Mouse (Mus musculus) cerebellum, postnatal 14 days (tissue): Measurements from ENCODE around the gene Nfyb.

ENCODE experiments used
- DNase-seq, 2 experiments: peaks; one replicate each; pipeline ENCODE4 v3.0.0; 2021; ENCODE audit warnings: mixed read lengths in 2 of 2

Gene Nfyb

DNA sequence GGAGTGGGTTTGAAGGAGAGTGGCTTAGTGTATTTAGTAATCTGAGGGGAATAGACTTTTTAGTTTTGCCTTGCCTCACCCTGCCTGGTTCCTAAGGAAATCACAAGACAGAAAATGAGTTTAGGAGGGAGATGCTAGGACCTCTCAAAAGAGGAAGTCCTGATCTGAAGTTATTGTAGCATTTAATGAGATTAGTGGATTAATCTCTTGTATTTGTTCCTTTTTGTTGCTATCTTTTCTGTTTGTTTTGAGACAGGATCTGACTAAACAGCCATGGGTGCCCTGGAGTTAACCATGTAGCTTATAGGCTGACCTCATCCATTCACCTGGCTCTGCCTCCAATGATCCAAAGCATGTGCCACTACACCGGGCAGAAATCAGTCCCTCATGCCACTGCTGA is 21.4 kb downstream of the Nfyb start:
- no peak for DNase-seq

DNA sequence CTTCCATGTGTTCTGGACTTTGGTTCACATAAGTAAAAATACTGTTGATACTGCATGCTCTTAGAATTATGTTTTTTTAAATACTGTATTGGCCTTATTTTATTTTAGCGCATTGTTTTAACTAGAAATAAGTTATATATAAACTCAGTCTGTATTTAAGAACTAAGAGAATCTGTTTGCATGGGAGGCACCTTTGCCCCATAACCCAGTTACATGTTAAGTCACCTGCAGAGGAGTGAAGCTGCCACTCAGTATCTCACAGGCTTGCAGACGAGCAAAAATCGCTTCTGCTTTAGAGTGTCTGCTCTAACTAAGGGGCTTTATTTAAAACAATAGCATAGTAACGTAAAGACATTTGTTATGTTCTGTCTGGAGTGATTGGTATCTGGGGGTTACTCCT is 22.1 kb downstream of the Nfyb start:
- no peak for DNase-seq

DNA sequence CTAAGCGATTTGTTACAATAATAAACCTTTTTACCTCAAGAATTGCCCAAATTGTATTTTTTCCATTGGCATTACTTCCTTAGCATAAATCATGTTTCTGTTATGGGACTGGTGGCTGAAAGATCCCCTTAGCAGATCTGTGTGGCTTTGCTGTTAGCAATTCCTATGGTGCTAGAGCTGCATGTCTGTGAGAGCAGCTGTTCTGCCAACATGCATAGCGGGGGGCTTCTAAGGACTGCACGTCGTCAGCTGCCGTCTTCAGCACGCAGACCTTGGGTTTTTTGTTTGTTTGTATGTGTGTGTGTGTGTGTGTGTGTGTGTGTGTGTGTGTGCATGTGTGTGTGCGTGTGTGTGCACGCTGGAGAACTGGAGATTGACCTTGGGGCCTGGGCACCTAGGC is 22.6 kb downstream of the Nfyb start:
- peak; percentile 65 to 83 for DNase-seq

DNA sequence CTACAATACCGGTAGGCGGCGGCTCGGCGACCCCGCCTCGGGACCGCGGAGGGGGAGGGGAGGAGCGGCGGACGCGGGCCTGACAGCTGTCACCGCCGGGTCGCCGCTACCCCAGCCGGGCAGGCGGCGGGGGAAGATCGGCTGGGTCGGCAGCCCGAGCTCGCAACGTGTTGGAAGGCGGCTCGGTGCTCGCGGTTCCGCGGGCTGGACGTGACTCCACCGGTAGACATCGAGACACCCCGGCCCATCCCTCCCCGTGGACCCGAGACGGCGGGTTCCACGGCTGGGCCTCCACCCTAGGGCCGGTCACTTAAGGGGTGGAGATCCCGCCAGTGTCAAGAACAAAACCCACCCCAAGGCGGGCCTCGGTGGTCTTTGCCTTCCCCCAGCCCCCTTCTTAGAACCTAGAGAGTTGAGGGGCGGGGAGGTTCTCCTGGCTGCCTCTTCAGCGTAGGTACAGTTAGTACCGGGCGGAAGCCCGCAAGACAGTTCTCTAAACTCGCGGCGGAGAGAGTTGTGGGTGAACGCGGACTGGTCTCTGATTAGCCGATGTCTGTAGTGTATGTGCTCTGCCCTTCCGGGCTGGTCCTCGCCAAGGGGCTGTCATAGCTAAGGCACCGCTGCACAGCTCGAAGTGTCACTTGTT is 64.5 kb downstream of the Nfyb start:
- DNase-seq = no peak

DNA sequence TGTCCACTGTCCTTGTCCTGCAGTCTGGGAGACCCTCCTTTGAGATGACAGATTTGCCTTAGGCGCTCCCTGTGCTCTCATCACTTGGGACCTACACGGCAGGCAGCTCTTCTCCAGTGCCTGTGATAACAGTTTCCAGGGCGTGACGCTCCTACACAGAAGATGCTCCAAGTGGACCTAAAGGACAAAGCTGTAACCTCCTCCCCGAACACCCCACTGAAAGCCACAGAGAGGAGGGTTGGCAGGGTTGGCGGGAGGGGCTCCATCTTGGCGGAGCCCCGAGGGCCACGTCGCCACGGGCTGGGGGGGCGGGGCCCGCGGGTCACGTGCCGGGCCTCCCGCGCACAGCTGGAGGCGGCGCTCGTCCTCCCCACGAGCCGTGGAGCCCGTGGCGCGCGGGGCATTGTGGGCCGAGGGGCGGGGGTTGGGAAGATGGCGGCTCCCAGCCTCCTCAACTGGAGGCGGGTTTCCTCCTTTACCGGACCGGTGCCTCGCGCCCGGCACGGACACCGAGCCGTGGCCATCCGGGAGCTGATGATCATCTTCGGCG is 65.2 kb downstream of the Nfyb start:
- DNase-seq = peak; percentile 94
